Mouse (Mus musculus) R1 (cell line): ENCODE data around the gene Tradd.
A peak's percentile ranks its signal among the peaks of the same experiment; 100 is the strongest.
"Not testable (repeated sequence)": the region's sequence is repeated elsewhere in the genome, so short reads cannot be mapped to it uniquely, and the experiment has no call there.

Source experiments
- DNase-seq: peaks from one replicate; pipeline ENCODE4 v3.0.0-alpha.2; 2018; ENCODE audit warnings: low read depth, low spot score

The Tradd gene

GRCm38 (mm10) chr8:105295895-105296573 is 31.6 kb upstream of the Tradd start, which contains the start of gene Exoc3l:
Gene Exoc3l (minus strand): TSS chr8:105296101.
- DNase-seq = peak; percentile 86

DNA sequence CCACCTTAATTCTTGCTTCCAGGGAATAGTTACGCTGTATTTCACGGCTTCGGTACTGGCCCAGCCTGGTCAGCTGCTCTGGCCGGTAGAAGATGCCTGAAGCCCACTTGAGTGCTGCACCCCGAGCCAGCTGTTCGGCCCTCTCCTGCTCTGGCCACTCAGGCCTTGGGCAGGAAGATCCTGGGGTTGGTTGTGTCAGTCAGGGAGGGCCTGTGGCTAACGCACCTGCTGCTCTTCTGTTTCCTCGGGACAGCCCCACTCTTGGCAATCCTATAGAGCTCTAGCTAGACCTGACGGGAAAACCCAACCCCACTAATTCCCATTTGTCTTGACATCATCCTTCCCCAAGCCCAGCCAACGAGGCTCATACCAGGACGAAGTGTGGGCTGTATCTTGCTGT is 30.8 kb upstream of the Tradd start:
- no peak for DNase-seq

DNA sequence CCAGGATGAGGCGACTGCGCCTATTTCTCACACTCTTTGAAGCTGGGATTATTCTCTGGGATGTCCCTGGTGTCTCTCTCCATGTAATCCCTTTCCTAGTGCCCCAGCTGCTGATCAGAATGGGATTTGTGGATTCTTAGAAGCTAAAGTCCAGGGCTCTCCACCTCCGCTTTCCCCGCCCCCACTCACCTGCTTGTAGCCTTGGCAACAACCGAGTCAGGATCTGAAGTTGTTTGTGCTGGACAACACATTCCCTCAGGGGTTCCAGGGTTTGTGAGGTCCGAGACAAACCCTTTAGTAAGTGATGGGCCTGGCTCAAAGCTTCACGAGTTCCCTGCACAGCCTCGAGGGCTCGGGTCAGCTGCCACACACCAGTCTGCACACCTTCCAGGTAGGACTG is 30.4 kb upstream of the Tradd start:
- DNase-seq = peak; percentile 63

GRCm38 (mm10) chr8:105293405-105293804 is 29.0 kb upstream of the Tradd start:
- DNase-seq = no peak

DNA sequence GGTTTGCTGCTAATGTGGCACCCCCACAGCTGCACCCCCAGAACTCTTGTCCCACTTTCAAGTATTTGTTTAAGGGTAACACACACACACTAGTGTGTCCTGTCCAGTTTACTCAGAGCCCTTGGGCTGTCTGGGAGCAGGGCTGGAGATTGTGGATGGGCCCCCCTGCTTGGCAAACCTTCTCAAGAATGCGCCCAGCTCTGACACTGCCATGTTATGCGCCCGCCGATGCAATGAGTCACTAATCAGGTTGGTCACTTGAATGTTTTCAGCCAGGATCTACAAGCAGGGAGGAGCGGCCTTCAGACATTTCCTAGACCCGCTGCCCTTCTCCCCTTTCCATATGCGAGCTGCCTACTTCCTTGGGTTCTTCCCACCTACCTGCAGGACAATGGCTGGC is 28.1 kb upstream of the Tradd start:
- no peak for DNase-seq

- DNase-seq = not testable (repeated sequence)
Measured at GRCm38 (mm10) chr8:105291802-105292201, 27.4 kb upstream of the Tradd start.

DNA sequence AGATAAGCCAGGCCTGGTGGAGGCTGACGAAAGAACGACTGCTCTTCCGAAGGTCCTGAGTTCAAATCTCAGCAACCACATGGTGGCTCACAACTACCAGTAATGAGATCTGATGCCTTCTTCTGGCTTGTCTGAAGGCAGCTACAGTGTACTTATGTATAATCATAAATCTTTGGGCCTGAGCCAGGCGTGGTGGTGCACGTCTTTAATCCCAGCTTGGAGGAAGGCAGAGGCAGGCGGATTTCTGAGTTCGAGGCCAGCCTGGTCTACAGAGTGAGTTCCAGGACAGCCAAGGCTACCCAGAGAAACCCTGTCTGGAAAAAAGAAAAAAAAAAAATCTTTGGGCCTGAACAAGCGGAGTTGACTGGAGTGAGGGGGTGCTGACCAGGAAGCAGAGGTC is 27.0 kb upstream of the Tradd start:
- not testable (repeated sequence) for DNase-seq

DNA sequence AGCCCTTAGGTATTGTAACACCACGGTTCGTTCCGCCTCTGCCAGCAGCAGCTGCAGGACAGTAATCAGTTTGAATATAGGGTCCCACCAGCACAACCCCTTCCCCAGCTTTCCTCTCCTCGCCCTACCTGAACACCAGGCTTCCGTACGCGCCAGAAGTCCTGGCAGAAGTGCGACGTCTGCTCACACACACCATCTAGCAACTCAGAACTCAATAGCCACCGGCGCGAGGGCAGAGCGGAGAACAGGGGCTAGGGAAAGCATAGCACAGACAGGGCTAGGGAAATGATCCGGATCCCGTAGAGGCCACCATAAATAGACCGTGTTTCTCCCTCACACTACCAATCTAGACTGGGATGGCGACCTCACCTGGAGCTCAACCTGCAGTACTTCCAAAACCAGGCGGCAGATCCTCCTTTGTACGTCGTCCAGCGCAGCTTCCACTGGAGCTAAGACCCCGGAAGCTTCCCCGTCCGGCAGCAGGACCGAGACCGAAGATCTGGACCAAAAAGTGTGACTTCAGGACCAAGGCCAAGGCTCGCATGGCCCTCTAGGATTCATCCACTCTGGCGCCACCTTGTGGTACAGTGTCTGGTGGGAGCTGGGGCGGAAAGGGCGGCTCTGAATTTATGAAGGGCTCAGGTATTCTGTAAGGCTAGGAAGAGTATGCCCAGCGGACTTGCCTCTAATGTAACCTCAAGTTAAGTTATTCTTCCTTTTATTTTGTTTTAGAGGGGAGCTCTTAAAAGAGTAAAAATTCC is 26.3 kb upstream of the Tradd start:
- peak; percentile 93 for DNase-seq

- peak; percentile 85 for DNase-seq
Measured at GRCm38 (mm10) chr8:105289805-105290460, 25.5 kb upstream of the Tradd start, which contains the start of gene 4931428F04Rik. Gene 4931428F04Rik (minus strand): TSS chr8:105289864.

GRCm38 (mm10) chr8:105288958-105289732 is 24.7 kb upstream of the Tradd start:
- DNase-seq = peak; percentile 99

GRCm38 (mm10) chr8:105288231-105288630 is 23.8 kb upstream of the Tradd start:
- DNase-seq = no peak

DNA sequence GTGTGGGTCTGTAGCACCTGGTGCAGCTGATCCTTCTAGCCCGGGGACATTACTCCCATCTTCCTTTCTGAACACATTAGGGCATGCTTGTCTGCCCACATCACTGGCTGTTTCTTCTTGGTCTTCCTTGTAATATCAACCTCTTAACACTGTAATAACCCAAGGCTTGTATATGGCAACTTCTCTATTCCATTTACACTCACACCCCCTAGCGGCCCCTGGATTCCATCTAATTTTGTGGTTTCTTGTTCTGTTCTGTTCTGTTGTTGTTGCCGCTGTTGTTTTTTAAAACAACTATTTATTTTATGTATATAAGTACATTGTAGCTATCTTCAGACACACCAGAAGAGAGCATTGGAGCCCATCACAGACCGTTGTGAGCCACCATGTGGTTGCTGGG is 22.5 kb upstream of the Tradd start:
- DNase-seq = no peak

GRCm38 (mm10) chr8:105285514-105285913 is 21.1 kb upstream of the Tradd start:
- no peak for DNase-seq

DNA sequence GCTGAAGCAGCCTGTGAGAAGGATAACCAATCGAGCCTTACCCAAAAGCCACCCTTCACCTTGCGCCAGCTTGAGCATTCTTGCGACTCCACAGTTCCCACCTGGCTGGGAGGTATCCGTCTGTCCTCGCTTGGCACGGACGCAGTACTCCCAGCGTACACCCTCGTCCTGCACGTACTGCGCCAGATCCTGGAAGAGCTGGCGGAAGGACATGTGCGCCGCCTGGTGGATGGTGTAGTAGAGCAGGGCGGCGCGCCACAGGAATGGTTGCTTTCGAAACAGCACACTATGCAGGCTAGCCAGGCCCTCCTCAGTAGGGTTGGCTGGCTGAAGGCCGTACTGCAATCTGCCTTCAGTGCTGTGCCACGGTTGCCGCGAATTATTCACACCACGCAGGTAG is 18.7 kb upstream of the Tradd start:
- peak; percentile 87 for DNase-seq

GRCm38 (mm10) chr8:105282239-105282638 is 17.8 kb upstream of the Tradd start:
- no peak for DNase-seq

DNA sequence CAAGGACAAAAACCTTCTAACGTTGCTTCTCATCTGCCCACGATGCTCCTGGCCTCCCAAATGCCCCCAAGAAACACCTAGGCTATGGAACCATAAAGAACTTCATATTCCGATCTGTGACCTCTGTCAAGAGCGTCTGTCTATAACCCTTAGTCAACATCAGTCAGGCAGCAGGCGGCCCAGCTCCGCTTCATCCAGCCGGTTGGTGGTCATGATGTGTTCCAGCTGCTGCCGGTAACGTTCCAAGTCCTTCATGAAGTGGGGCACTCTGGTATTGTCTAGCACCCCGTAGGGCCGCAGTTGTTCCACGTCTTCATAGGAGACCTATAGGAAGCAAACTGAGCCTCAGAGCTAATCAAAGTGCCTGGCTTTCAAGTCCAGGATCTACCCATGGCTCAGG is 17.4 kb upstream of the Tradd start:
- DNase-seq = no peak

- DNase-seq = no peak
Measured at GRCm38 (mm10) chr8:105280567-105280966, 16.2 kb upstream of the Tradd start.

GRCm38 (mm10) chr8:105278911-105279334 is 14.5 kb upstream of the Tradd start:
- DNase-seq = peak; percentile 62

DNA sequence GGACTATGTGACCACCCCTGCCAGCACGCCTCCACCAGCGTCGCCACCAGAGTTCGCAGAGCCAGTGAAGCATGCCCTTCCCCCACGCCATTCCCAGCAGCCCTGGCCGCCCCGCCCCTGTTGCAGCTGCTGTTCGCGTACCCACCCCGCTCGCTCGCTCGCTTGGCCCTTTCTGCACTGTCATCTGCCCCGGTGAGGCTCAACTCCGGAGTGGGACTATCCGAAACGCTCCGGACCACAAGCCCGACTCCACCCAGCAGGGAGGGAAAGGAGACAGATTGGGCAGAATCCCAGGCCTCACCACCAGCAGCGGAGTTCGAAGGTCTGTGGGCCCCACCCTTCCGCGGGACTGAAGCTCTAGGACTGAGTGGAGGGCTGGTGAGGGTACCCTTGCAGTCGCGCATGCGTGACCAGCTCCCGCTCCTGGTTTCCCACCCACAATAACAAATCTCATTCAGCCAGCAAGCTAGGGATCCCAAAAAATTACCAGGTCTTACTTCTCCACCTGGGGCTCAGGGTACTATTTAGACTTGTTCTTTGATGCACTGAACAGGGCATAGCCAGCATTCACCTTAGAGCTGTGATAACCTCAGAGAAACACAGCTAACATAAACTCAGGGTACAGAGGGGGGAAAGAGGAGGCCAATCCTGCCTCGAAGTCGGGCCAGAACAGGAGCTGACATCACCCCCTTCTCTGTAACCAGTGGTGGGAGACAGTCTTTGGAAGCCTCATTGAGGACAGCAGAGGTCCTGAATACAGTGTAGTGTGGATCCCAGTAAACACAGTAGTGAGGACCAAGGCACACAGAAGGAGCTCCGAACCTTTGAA is 12.1 kb upstream of the Tradd start:
- peak; percentile 73 for DNase-seq

GRCm38 (mm10) chr8:105275840-105276239 is 11.4 kb upstream of the Tradd start, which contains the start of gene Nol3:
Gene Nol3 (plus strand): TSS chr8:105276140.
- no peak for DNase-seq

DNA sequence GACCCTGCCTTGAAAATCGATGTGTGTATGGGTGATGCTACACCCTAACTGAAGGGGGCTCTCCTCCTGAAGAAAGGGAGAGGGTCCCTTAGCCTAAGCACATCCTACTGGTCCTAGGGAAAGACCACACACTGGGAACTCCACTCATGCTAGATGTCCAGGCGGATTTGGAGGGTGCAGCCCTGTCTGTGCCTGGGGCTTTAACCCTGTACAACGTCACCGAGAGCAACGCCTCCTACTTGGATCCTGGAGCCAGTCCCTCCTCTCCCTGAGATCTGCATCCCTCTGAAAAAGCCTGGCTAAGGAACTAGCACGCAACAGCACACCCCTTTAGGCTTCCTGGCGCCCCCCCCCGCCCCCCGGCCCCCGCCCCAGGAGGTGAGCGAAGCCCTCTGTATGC is 11.0 kb upstream of the Tradd start:
- DNase-seq = no peak
